Mouse (Mus musculus) effector memory CD4-positive, alpha-beta T cell, adult 5 months (primary cell): ENCODE data around the gene Zswim3. TPM values are rescaled to one million over a fixed set of nuclear protein-coding genes. Genes with fewer than 3 reads are reported as not detected.

Experiments used
- polyA plus RNA-seq: library from polyadenylated mRNA; unstranded; fragments of 100-300 nt; shearing (Covaris generic); gene quantifications from one replicate; pipeline ENCODE4 v1.2.1, GENCODE M21; 2017

Gene Zswim3
- polyA plus RNA-seq = 3.1 TPM

GRCm38 (mm10) chr2:164804533-164805331, at the start of gene Zswim3, which contains the start of gene Acot8:
TSS of gene Zswim3 (plus strand) at chr2:164805098.
TSS of gene Acot8 (minus strand) at chr2:164804882.

DNA sequence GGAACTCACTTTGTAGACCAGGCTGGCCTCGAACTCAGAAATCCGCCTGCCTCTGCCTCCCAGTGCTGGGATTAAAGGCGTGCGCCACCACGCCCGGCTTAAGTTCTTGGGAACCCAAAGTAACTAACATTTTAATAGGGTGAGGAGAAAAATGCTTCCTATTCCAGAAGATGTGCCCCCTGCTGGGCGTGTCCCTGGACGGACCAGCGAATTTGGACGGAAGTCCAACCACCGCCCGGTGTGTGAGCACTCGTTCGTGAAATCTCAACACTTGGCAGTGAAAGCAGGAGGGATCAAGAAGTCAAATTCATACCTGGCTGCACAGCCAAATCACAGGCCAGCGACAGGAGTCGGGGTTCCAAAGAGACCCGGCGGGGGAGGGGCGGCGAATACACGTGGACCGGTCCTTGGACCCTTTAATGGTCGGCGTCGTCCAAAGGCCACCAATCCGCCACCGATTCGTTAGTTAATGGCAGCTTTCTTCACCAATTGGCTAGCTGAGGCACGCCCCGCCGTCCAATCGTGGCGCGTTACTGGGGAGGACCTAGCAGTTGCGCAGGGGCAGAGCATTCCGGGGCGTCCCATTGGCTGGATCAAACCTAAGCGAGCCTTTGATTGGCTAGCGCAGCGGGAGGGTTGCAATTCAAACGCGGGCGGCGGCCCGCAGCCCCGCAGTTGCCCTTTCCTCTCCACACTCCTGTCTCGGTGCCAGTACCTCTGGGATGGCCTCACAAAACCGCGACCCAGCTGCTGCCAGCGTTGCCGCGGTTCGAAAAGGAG, 35.5 kb upstream of the Zswim3 start, which contains the start of gene Ube2c:
Gene Ube2c, plus strand, starts transcription at position 641 of the 780 bp plus-strand sequence.

GRCm38 (mm10) chr2:164779481-164780086, 25.3 kb upstream of the Zswim3 start, which contains the start of gene Tnnc2:
TSS of gene Tnnc2 (minus strand) at chr2:164779967.

GRCm38 (mm10) chr2:164785481-164786387, 19.2 kb upstream of the Zswim3 start, which contains the start of gene Snx21:
TSS of gene Snx21 (plus strand) at chr2:164785823.

GRCm38 (mm10) chr2:164822636-164823165, 17.8 kb downstream of the Zswim3 start, which contains the start of gene Zswim1:
TSS of gene Zswim1 (plus strand) at chr2:164822686.

GRCm38 (mm10) chr2:164828437-164828836, 23.5 kb downstream of the Zswim3 start, which contains the start of gene Spata25:
TSS of gene Spata25 (minus strand) at chr2:164828537.

DNA sequence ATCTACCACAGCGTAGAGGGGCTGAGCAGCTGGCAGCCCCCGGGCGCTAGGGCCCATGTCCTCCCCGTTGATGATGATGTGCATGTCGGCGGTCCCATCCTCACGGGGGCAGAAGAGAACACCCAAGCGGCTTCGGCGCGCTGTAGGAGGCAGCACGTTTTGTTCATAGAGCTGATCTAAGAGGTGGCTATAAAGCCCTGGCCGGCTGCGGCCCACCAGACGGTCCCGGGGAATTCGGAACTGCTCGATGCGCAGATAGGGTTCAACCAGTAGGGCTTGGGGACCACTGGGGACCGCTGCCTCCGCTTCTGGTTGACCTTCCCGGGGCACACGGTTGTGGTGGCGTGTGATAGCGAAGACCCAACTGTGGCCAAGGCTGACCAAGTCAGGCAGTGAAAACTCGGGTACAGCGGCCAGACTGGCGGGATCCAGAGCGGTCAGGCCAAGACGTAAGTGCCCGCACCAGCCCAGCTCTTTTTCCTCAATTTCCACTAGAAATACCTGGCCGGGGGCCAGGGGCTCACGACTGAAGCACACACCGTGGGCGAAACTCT, 27.9 kb downstream of the Zswim3 start, which contains the start of gene Ctsa:
Gene Ctsa, plus strand, starts transcription at position 126 of the 554 bp plus-strand sequence.

GRCm38 (mm10) chr2:164833314-164833959, 28.5 kb downstream of the Zswim3 start, which contains the start of gene Neurl2:
TSS of gene Neurl2 (minus strand) at chr2:164833456.

GRCm38 (mm10) chr2:164857101-164857821, 52.4 kb downstream of the Zswim3 start, which contains the start of gene Pltp:
TSS of gene Pltp (minus strand) at chr2:164857711.

Other genes with a start within 250 kb of the Zswim3 start
- gene Wfdc2, start 242.7 kb upstream of the Zswim3 start, polyA plus RNA-seq = not detected
- gene Spint3, start 231.6 kb upstream of the Zswim3 start, polyA plus RNA-seq = not detected
- not detected for gene Wfdc6a, start 219.7 kb upstream of the Zswim3 start, polyA plus RNA-seq
- gene Eppin, start 211.5 kb upstream of the Zswim3 start, polyA plus RNA-seq = not detected
- not detected for gene Wfdc6b, start 191.6 kb upstream of the Zswim3 start, polyA plus RNA-seq
- not detected for gene Wfdc8, start 191.5 kb upstream of the Zswim3 start, polyA plus RNA-seq
- not detected for gene Wfdc16, start 166.3 kb upstream of the Zswim3 start, polyA plus RNA-seq
- not detected for gene Wfdc10, start 149.1 kb upstream of the Zswim3 start, polyA plus RNA-seq
- not detected for gene Wfdc9, start 148.5 kb upstream of the Zswim3 start, polyA plus RNA-seq
- not detected for gene Wfdc11, start 131.0 kb upstream of the Zswim3 start, polyA plus RNA-seq
- not detected for gene Wfdc13, start 120.0 kb upstream of the Zswim3 start, polyA plus RNA-seq
- not detected for gene Spint4, start 106.6 kb upstream of the Zswim3 start, polyA plus RNA-seq
- not detected for gene Spint5, start 89.8 kb upstream of the Zswim3 start, polyA plus RNA-seq
- 0.31 TPM for gene Wfdc3, start 59.2 kb upstream of the Zswim3 start, polyA plus RNA-seq
- 53.3 TPM for gene Dnttip1, start 59.1 kb upstream of the Zswim3 start, polyA plus RNA-seq
- 0.85 TPM for gene Ube2c, start 35.2 kb upstream of the Zswim3 start, polyA plus RNA-seq
- gene Tnnc2, start 25.1 kb upstream of the Zswim3 start, polyA plus RNA-seq = not detected
- 3.2 TPM for gene Snx21, start 19.3 kb upstream of the Zswim3 start, polyA plus RNA-seq
- 27.0 TPM for gene Acot8, start 216 bp upstream of the Zswim3 start, polyA plus RNA-seq
- 14.0 TPM for gene Zswim1, start 17.6 kb downstream of the Zswim3 start, polyA plus RNA-seq
- not detected for gene Spata25, start 23.4 kb downstream of the Zswim3 start, polyA plus RNA-seq
- 127 TPM for gene Ctsa, start 27.8 kb downstream of the Zswim3 start, polyA plus RNA-seq
- 0.77 TPM for gene Neurl2, start 28.4 kb downstream of the Zswim3 start, polyA plus RNA-seq
- gene Pltp, start 52.6 kb downstream of the Zswim3 start, polyA plus RNA-seq = 5.0 TPM
- gene Pcif1, start 74.2 kb downstream of the Zswim3 start, polyA plus RNA-seq = 133 TPM
- 40.2 TPM for gene Zfp335, start 106.7 kb downstream of the Zswim3 start, polyA plus RNA-seq
- 3.1 TPM for gene Mmp9, start 135.7 kb downstream of the Zswim3 start, polyA plus RNA-seq
- 0.54 TPM for gene Slc12a5, start 155.7 kb downstream of the Zswim3 start, polyA plus RNA-seq
- gene Ncoa5, start 229.8 kb downstream of the Zswim3 start, polyA plus RNA-seq = 36.7 TPM